Mouse (Mus musculus) limb, embryonic 11.5 days (tissue): ENCODE results near the gene Gm10392. TPM values are rescaled to one million over a fixed set of nuclear protein-coding genes. Genes with fewer than 3 reads are reported as not detected.

Source experiments
- polyA plus RNA-seq: library from polyadenylated mRNA; unstranded; fragments of >200 nt; fragmentation: Nextera tagmentation; extraction: Ambion mirVana; gene quantifications from 2 replicates; pipeline ENCODE4 v1.2.1, GENCODE M21; 2014

Gene Gm10392
- polyA plus RNA-seq, 1 experiment from 2014 or later: not detected

Other genes starting within 250 kb of the Gm10392 start
- 0.28 and 0.29 TPM in 2 replicates for gene Coro6, start 56.8 kb downstream of the Gm10392 start, polyA plus RNA-seq
- gene Ankrd13b, start 29.5 kb downstream of the Gm10392 start, polyA plus RNA-seq: 12.8 and 13.3 TPM in 2 replicates
- gene Git1, start 25.6 kb downstream of the Gm10392 start, polyA plus RNA-seq: 16.4 and 17.0 TPM in 2 replicates
- 0.71 and 1.3 TPM in 2 replicates for gene Abhd15, start 4.1 kb downstream of the Gm10392 start, polyA plus RNA-seq
- 42.2 and 43.4 TPM in 2 replicates for gene Trp53i13, start 3.2 kb downstream of the Gm10392 start, polyA plus RNA-seq
- gene Taok1, start 88.6 kb upstream of the Gm10392 start, polyA plus RNA-seq: 13.1 and 13.5 TPM in 2 replicates
- 4.6 and 5.7 TPM in 2 replicates for gene Nufip2, start 167.0 kb upstream of the Gm10392 start, polyA plus RNA-seq
- not detected in 2 replicates for gene Cryba1, start 206.1 kb upstream of the Gm10392 start, polyA plus RNA-seq
- gene Myo18a, start 244.0 kb upstream of the Gm10392 start, polyA plus RNA-seq: 17.1 and 17.5 TPM in 2 replicates